Mouse (Mus musculus) heart, postnatal 0 days (tissue): ENCODE data around the gene Vgll2.

Experiments
- CTCF ChIP-seq: IDR thresholded peaks from 2 replicates; pipeline ENCODE4 v1.5.1; 2016; ENCODE audit warnings: antibody characterized with exemption, control low read depth, low read depth
- EP300 ChIP-seq: IDR thresholded peaks from 2 replicates; pipeline ENCODE4 v1.6.1; 2016; ENCODE audit warnings: antibody characterized with exemption, low read depth

GRCm38 (mm10) chr10:52027161-52028035, 5.1 kb downstream of the Vgll2 start:
- TF ChIP-seq CTCF = no peak
- TF ChIP-seq EP300 = no peak
